Mouse (Mus musculus): ENCODE measurements around the gene Btn1a1. TPM values are rescaled to one million over a fixed set of nuclear protein-coding genes. Genes with fewer than 3 reads are reported as not detected.

The Btn1a1 gene
- polyA plus RNA-seq, 1 experiment from 2014 or later: 0.20 TPM

- Histone ChIP-seq H3K4me1 (ENCODE audit: control insufficient read depth, insufficient read depth, low read depth, low read length) (peaks cover 8% of the 10 kb centered on the region), H3K27me3 (replicated peaks; ENCODE audit: control insufficient read depth, insufficient read depth, low read length) (no peaks in the 10 kb centered on the region), H3K36me3 (ENCODE audit: control insufficient read depth, insufficient read depth, low read length) (no peaks in the 10 kb centered on the region), H3K4me2 (ENCODE audit: low read length) (peak overlapping the region; percentile 88), H3K4me3 (ENCODE audit: low read length) (peak overlapping the region; percentile 59), H3K9ac (ENCODE audit: low read depth, low read length) (peak overlapping the region; percentile 64), H3K9me3 (ENCODE audit: control insufficient read depth, low read length) (no peaks in the 10 kb centered on the region), H3K27ac (ENCODE audit: low read depth, low read length) (no peak overlapping the region)
- under 1% methylated on average over 21 of the region's 21 CpGs for WGBS
- ATAC-seq: peak; percentile 84
Observed at GRCm38 (mm10) chr13:23463381-23464223, 2.1 kb downstream of the Btn1a1 start.

GRCm38 (mm10) chr13:23462669-23463068, 3.0 kb downstream of the Btn1a1 start:
- H3K36me3 ChIP-seq (ENCODE audit: control insufficient read depth, insufficient read depth, low read length): no peaks in the 10 kb centered on the region
- no peak for ATAC-seq
- no peak overlapping the region for H3K4me2 ChIP-seq (ENCODE audit: low read length)
- H3K4me3 ChIP-seq (ENCODE audit: low read length): no peak overlapping the region
- peaks cover 8% of the 10 kb centered on the region for H3K4me1 ChIP-seq (ENCODE audit: control insufficient read depth, insufficient read depth, low read depth, low read length)
- no peak overlapping the region for H3K9ac ChIP-seq (ENCODE audit: low read depth, low read length)
- H3K27me3 ChIP-seq (replicated peaks; ENCODE audit: control insufficient read depth, insufficient read depth, low read length): no peaks in the 10 kb centered on the region
- H3K9me3 ChIP-seq (ENCODE audit: control insufficient read depth, low read length): no peaks in the 10 kb centered on the region
- no peak overlapping the region for H3K27ac ChIP-seq (ENCODE audit: low read depth, low read length)

DNA sequence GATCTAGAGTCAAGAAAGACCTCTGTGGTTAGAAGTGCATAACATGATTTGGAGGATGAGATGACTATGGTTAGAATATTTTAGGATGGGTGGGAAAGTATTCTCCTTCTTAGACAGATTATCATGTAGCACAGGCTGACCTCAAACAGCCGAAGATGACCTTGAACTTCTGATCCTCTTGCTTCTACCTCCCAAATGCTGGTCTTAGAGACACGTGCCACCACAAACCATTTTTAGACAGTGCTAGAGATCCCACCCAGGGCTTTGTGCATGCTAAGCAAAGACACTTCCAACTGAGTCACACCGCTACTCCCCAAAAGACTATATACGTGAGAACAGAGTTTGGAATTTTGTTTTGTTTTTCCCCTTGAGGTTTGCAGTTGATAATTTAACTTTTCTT, 3.6 kb downstream of the Btn1a1 start:
- WGBS: 83% methylated on average over 4 of the region's 4 CpGs
- H3K9me3 ChIP-seq (ENCODE audit: control insufficient read depth, low read length): no peaks in the 10 kb centered on the region
- H3K9ac ChIP-seq (ENCODE audit: low read depth, low read length): no peak overlapping the region
- no peak overlapping the region for H3K27ac ChIP-seq (ENCODE audit: low read depth, low read length)
- no peak overlapping the region for H3K4me3 ChIP-seq (ENCODE audit: low read length)
- H3K36me3 ChIP-seq (ENCODE audit: control insufficient read depth, insufficient read depth, low read length): no peaks in the 10 kb centered on the region
- H3K27me3 ChIP-seq (replicated peaks; ENCODE audit: control insufficient read depth, insufficient read depth, low read length): no peaks in the 10 kb centered on the region
- no peak overlapping the region for H3K4me2 ChIP-seq (ENCODE audit: low read length)
- no peak for ATAC-seq
- H3K4me1 ChIP-seq (ENCODE audit: control insufficient read depth, insufficient read depth, low read depth, low read length): peaks cover 8% of the 10 kb centered on the region

DNA sequence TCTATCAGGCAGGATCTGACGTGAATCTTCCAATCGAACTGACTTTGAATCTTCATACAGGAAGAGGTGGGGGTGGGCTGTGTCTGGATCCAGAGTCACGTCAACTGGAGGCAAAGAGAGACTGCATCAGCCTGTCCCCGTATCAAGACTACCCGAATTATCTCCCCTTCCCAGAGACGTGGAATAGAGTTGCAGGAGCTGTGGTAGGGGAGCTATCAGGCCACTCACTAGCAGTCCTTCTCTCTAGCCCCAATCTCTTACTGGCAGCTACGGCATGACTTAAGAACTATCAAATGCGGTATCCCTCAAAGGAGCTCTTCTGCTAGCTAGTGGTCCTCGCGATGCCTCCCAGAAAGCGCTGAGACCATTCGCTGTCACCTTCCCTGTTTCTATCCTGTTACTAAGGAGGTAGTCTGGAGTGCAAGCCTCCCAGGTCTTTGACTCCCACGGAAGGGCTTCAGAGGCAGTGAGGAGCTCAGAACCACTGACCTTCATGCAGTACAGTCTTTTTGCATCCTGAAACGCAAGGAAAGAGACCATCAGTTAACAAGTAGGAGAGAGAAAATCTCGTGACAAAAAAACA, 6.3 kb downstream of the Btn1a1 start:
- H3K36me3 ChIP-seq (ENCODE audit: control insufficient read depth, insufficient read depth, low read length): no peaks in the 10 kb centered on the region
- no peaks in the 10 kb centered on the region for H3K27me3 ChIP-seq (replicated peaks; ENCODE audit: control insufficient read depth, insufficient read depth, low read length)
- ATAC-seq: no peak
- no peak overlapping the region for H3K9ac ChIP-seq (ENCODE audit: low read depth, low read length)
- no peaks in the 10 kb centered on the region; the same call in 1 of the 2 replicates for H3K4me1 ChIP-seq (ENCODE audit: control insufficient read depth, insufficient read depth, low read depth, low read length)
- H3K9me3 ChIP-seq (ENCODE audit: control insufficient read depth, low read length): no peaks in the 10 kb centered on the region
- H3K4me3 ChIP-seq (ENCODE audit: low read length): no peak overlapping the region; the same call in 1 of the 2 replicates
- H3K4me2 ChIP-seq (ENCODE audit: low read length): peak overlapping the region; percentile 38
- H3K27ac ChIP-seq (ENCODE audit: low read depth, low read length): no peak overlapping the region
- 22% methylated on average over 15 of the region's 15 CpGs for WGBS

GRCm38 (mm10) chr13:23453926-23454325, 11.8 kb downstream of the Btn1a1 start:
- no peaks in the 10 kb centered on the region; the same call in none of the 2 replicates for H3K4me1 ChIP-seq (ENCODE audit: control insufficient read depth, insufficient read depth, low read depth, low read length)
- H3K4me3 ChIP-seq (ENCODE audit: low read length): peak overlapping the region; percentile 81
- H3K4me2 ChIP-seq (ENCODE audit: low read length): peak overlapping the region; percentile 66
- H3K27ac ChIP-seq (ENCODE audit: low read depth, low read length): peak overlapping the region; percentile 76; the same call in 1 of the 2 replicates
- H3K36me3 ChIP-seq (ENCODE audit: control insufficient read depth, insufficient read depth, low read length): no peaks in the 10 kb centered on the region
- H3K9me3 ChIP-seq (ENCODE audit: control insufficient read depth, low read length): no peaks in the 10 kb centered on the region
- no peaks in the 10 kb centered on the region for H3K27me3 ChIP-seq (replicated peaks; ENCODE audit: control insufficient read depth, insufficient read depth, low read length)
- 2% methylated on average over 9 of the region's 9 CpGs for WGBS
- peak overlapping the region; percentile 72 for H3K9ac ChIP-seq (ENCODE audit: low read depth, low read length)
- ATAC-seq: no peak

- ATAC-seq: peak; percentile 89
- no peaks in the 10 kb centered on the region for H3K36me3 ChIP-seq (ENCODE audit: control insufficient read depth, insufficient read depth, low read length)
- WGBS: under 1% methylated on average over 25 of the region's 25 CpGs
Observed at GRCm38 (mm10) chr13:23453362-23453862, 12.3 kb downstream of the Btn1a1 start.

DNA sequence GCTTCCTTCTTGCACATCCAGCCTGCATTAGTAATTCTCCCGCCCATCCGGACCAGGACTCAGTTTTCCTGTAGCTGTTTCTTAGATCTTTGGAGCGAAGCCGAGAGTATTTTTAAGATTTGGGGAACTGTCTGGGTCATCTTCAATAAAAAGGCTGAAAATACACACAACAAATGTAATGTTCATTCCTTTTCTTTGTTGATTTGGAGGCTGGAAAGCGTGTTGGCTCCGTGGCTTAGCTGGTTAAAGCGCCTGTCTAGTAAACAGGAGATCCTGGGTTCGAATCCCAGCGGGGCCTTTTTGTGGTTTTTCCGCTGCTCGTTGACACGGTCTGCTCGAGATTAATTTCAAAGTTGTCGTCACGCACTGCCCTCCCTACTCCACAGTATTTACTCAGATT, 15.3 kb downstream of the Btn1a1 start:
- Histone ChIP-seq H3K4me1 (ENCODE audit: control insufficient read depth, insufficient read depth, low read depth, low read length) (peaks cover 4% of the 10 kb centered on the region), H3K36me3 (ENCODE audit: control insufficient read depth, insufficient read depth, low read length) (no peaks in the 10 kb centered on the region), H3K9ac (ENCODE audit: low read depth, low read length) (peak overlapping the region; percentile 62), H3K27me3 (replicated peaks; ENCODE audit: control insufficient read depth, insufficient read depth, low read length) (no peaks in the 10 kb centered on the region), H3K4me2 (ENCODE audit: low read length) (peak overlapping the region; percentile 86), H3K9me3 (ENCODE audit: control insufficient read depth, low read length) (no peaks in the 10 kb centered on the region), H3K27ac (ENCODE audit: low read depth, low read length) (peak overlapping the region; percentile 48; the same call in 1 of the 2 replicates), H3K4me3 (ENCODE audit: low read length) (peak overlapping the region; percentile 58)
- WGBS: under 1% methylated on average over 15 of the region's 15 CpGs
- peak; percentile 28; the same call in 1 of the 2 replicates for ATAC-seq

More at GRCm38 (mm10) chr13:23453362-23453862, 12.3 kb downstream of the Btn1a1 start:
- Histone ChIP-seq H3K27ac (ENCODE audit: low read depth, low read length) (peak overlapping the region; percentile 76), H3K27me3 (replicated peaks; ENCODE audit: control insufficient read depth, insufficient read depth, low read length) (no peaks in the 10 kb centered on the region), H3K9ac (ENCODE audit: low read depth, low read length) (peak overlapping the region; percentile 72), H3K4me2 (ENCODE audit: low read length) (peak overlapping the region; percentile 66), H3K4me3 (ENCODE audit: low read length) (peak overlapping the region; percentile 81), H3K9me3 (ENCODE audit: control insufficient read depth, low read length) (no peaks in the 10 kb centered on the region), H3K4me1 (ENCODE audit: control insufficient read depth, insufficient read depth, low read depth, low read length) (peaks cover 4% of the 10 kb centered on the region)

GRCm38 (mm10) chr13:23449235-23450095, 16.2 kb downstream of the Btn1a1 start:
- Histone ChIP-seq H3K9ac (ENCODE audit: low read depth, low read length) (peak overlapping the region; percentile 48), H3K36me3 (ENCODE audit: control insufficient read depth, insufficient read depth, low read length) (no peaks in the 10 kb centered on the region), H3K27ac (ENCODE audit: low read depth, low read length) (no peak overlapping the region), H3K27me3 (replicated peaks; ENCODE audit: control insufficient read depth, insufficient read depth, low read length) (no peaks in the 10 kb centered on the region), H3K4me1 (ENCODE audit: control insufficient read depth, insufficient read depth, low read depth, low read length) (peaks cover 7% of the 10 kb centered on the region), H3K4me2 (ENCODE audit: low read length) (peak overlapping the region; percentile 86), H3K9me3 (ENCODE audit: control insufficient read depth, low read length) (no peaks in the 10 kb centered on the region), H3K4me3 (ENCODE audit: low read length) (peak overlapping the region; percentile 58)
- under 1% methylated on average over 24 of the region's 24 CpGs for WGBS
- ATAC-seq: no peak

All from hindbrain, embryonic 16.5 days (tissue).